Mouse (Mus musculus): Measurements from ENCODE around the gene Rfx4. TPM values are rescaled to one million over a fixed set of nuclear protein-coding genes. Genes with fewer than 3 reads are reported as not detected.

Rfx4 gene
- polyA plus RNA-seq, 1 experiment = 0.30 TPM

- H3K27me3 ChIP-seq (ENCODE audit: control insufficient read depth, insufficient read depth, low read length, poor library complexity, severe bottlenecking) = no peaks in the 10 kb centered on the region
- H3K4me1 ChIP-seq (ENCODE audit: control insufficient read depth, insufficient read depth, low read length) = peaks cover 7% of the 10 kb centered on the region
- no peak overlapping the region for H3K27ac ChIP-seq (ENCODE audit: insufficient read depth, low read length)
- no peak overlapping the region for H3K9ac ChIP-seq (ENCODE audit: low read depth, poor library complexity, severe bottlenecking)
- TF ChIP-seq EP300 (IDR thresholded peaks at IDR 0.05; ENCODE audit: insufficient read depth, low read depth, low read length) = no peak
- no peak for TF ChIP-seq CTCF (IDR thresholded peaks at IDR 0.05; ENCODE audit: low read depth, low read length)
- TF ChIP-seq POLR2A (IDR thresholded peaks at IDR 0.05; ENCODE audit: insufficient read depth, low read length) = no peak
- no peaks in the 10 kb centered on the region for H3K9me3 ChIP-seq (replicated peaks; ENCODE audit: control insufficient read depth, insufficient read depth, low read length, poor library complexity, severe bottlenecking)
- H3K36me3 ChIP-seq (ENCODE audit: control insufficient read depth, insufficient read depth, low read length, poor library complexity, severe bottlenecking) = no peaks in the 10 kb centered on the region
- no peak overlapping the region for H3K4me3 ChIP-seq (ENCODE audit: low read depth, low read length)
These were observed 140.0 kb downstream of the Rfx4 start for GRCm38 (mm10) chr10:84895810-84896358.

- H3K4me3 ChIP-seq (ENCODE audit: low read depth, low read length) = no peak overlapping the region
- peak overlapping the region; percentile 24; the same call in 1 of the 2 replicates for H3K9ac ChIP-seq (ENCODE audit: low read depth, poor library complexity, severe bottlenecking)
- H3K36me3 ChIP-seq (ENCODE audit: control insufficient read depth, insufficient read depth, low read length, poor library complexity, severe bottlenecking) = no peaks in the 10 kb centered on the region
- H3K27me3 ChIP-seq (ENCODE audit: control insufficient read depth, insufficient read depth, low read length, poor library complexity, severe bottlenecking) = no peaks in the 10 kb centered on the region
- H3K9me3 ChIP-seq (replicated peaks; ENCODE audit: control insufficient read depth, insufficient read depth, low read length, poor library complexity, severe bottlenecking) = no peaks in the 10 kb centered on the region
- H3K4me1 ChIP-seq (ENCODE audit: control insufficient read depth, insufficient read depth, low read length) = peaks cover 7% of the 10 kb centered on the region
- no peak overlapping the region for H3K27ac ChIP-seq (ENCODE audit: insufficient read depth, low read length)
- TF ChIP-seq EP300 (IDR thresholded peaks at IDR 0.05; ENCODE audit: insufficient read depth, low read depth, low read length) = no peak
- no peak for TF ChIP-seq CTCF (IDR thresholded peaks at IDR 0.05; ENCODE audit: low read depth, low read length)
- TF ChIP-seq POLR2A (IDR thresholded peaks at IDR 0.05; ENCODE audit: insufficient read depth, low read length) = no peak
These were observed 141.4 kb downstream of the Rfx4 start for GRCm38 (mm10) chr10:84896941-84897930.

GRCm38 (mm10) chr10:84898144-84898979 is 142.5 kb downstream of the Rfx4 start:
- TF ChIP-seq POLR2A (IDR thresholded peaks at IDR 0.05; ENCODE audit: insufficient read depth, low read length) (no peak), EP300 (IDR thresholded peaks at IDR 0.05; ENCODE audit: insufficient read depth, low read depth, low read length) (0 out of 2 replicates have a peak, but pooled peaks have one; percentile 5)
- H3K36me3 ChIP-seq (ENCODE audit: control insufficient read depth, insufficient read depth, low read length, poor library complexity, severe bottlenecking) = no peaks in the 10 kb centered on the region

GRCm38 (mm10) chr10:84901676-84902075 is 145.8 kb downstream of the Rfx4 start:
- TF ChIP-seq EP300 (IDR thresholded peaks at IDR 0.05; ENCODE audit: insufficient read depth, low read depth, low read length) (no peak), POLR2A (IDR thresholded peaks at IDR 0.05; ENCODE audit: insufficient read depth, low read length) (no peak), CTCF (IDR thresholded peaks at IDR 0.05; ENCODE audit: low read depth, low read length) (no peak)
- H3K4me3 ChIP-seq (ENCODE audit: low read depth, low read length) = no peak overlapping the region
- H3K27me3 ChIP-seq (ENCODE audit: control insufficient read depth, insufficient read depth, low read length, poor library complexity, severe bottlenecking) = no peaks in the 10 kb centered on the region
- peaks cover 7% of the 10 kb centered on the region for H3K4me1 ChIP-seq (ENCODE audit: control insufficient read depth, insufficient read depth, low read length)
- H3K9ac ChIP-seq (ENCODE audit: low read depth, poor library complexity, severe bottlenecking) = no peak overlapping the region
- H3K27ac ChIP-seq (ENCODE audit: insufficient read depth, low read length) = no peak overlapping the region
- H3K9me3 ChIP-seq (replicated peaks; ENCODE audit: control insufficient read depth, insufficient read depth, low read length, poor library complexity, severe bottlenecking) = no peaks in the 10 kb centered on the region
- no peaks in the 10 kb centered on the region for H3K36me3 ChIP-seq (ENCODE audit: control insufficient read depth, insufficient read depth, low read length, poor library complexity, severe bottlenecking)

More at GRCm38 (mm10) chr10:84898144-84898979, 142.5 kb downstream of the Rfx4 start:
- H3K27ac ChIP-seq (ENCODE audit: insufficient read depth, low read length) = no peak overlapping the region
- H3K4me1 ChIP-seq (ENCODE audit: control insufficient read depth, insufficient read depth, low read length) = peaks cover 7% of the 10 kb centered on the region
- H3K4me3 ChIP-seq (ENCODE audit: low read depth, low read length) = no peak overlapping the region
- H3K27me3 ChIP-seq (ENCODE audit: control insufficient read depth, insufficient read depth, low read length, poor library complexity, severe bottlenecking) = no peaks in the 10 kb centered on the region
- H3K9me3 ChIP-seq (replicated peaks; ENCODE audit: control insufficient read depth, insufficient read depth, low read length, poor library complexity, severe bottlenecking) = no peaks in the 10 kb centered on the region
- peak overlapping the region; percentile 24; the same call in 1 of the 2 replicates for H3K9ac ChIP-seq (ENCODE audit: low read depth, poor library complexity, severe bottlenecking)

- H3K4me3 ChIP-seq (ENCODE audit: low read depth, low read length) = no peak overlapping the region
- H3K27me3 ChIP-seq (ENCODE audit: control insufficient read depth, insufficient read depth, low read length, poor library complexity, severe bottlenecking) = no peaks in the 10 kb centered on the region
- H3K4me1 ChIP-seq (ENCODE audit: control insufficient read depth, insufficient read depth, low read length) = peaks cover 7% of the 10 kb centered on the region
- no peaks in the 10 kb centered on the region for H3K36me3 ChIP-seq (ENCODE audit: control insufficient read depth, insufficient read depth, low read length, poor library complexity, severe bottlenecking)
- H3K9ac ChIP-seq (ENCODE audit: low read depth, poor library complexity, severe bottlenecking) = no peak overlapping the region
- TF ChIP-seq POLR2A (IDR thresholded peaks at IDR 0.05; ENCODE audit: insufficient read depth, low read length) (no peak), CTCF (IDR thresholded peaks at IDR 0.05; ENCODE audit: low read depth, low read length) (no peak), EP300 (IDR thresholded peaks at IDR 0.05; ENCODE audit: insufficient read depth, low read depth, low read length) (no peak)
- H3K27ac ChIP-seq (ENCODE audit: insufficient read depth, low read length) = no peak overlapping the region
- no peaks in the 10 kb centered on the region for H3K9me3 ChIP-seq (replicated peaks; ENCODE audit: control insufficient read depth, insufficient read depth, low read length, poor library complexity, severe bottlenecking)
These were observed 146.4 kb downstream of the Rfx4 start for GRCm38 (mm10) chr10:84902213-84902612.
